Mouse (Mus musculus) intestine, embryonic 16.5 days (tissue): Measurements from ENCODE around the gene Slc15a1. TPM values are rescaled to one million over a fixed set of nuclear protein-coding genes. Genes with fewer than 3 reads are reported as not detected.

ENCODE experiments used
- ATAC-seq: fragments of 200-750 bp; cut with Nextera tagmentation; 2 replicates; pipeline ENCODE4 v1.8.0; 2017; ENCODE audit warnings: moderate TSS enrichment, moderate library complexity
- H3K27ac ChIP-seq: fragments of 300-500 bp; sonication (generic); 2 replicates; pipeline ENCODE4 v1.5.1; 2014; ENCODE audit warnings: mild to moderate bottlenecking, low read length
- H3K27me3 ChIP-seq: fragments of 300-500 bp; sonication (generic); replicated peaks from 2 replicates; pipeline ENCODE4 v1.6.1; 2014; ENCODE audit warnings: low read length, control low read depth, mixed read lengths; ENCODE audit not compliant: control insufficient read depth, insufficient read depth
- H3K36me3 ChIP-seq: fragments of 300-500 bp; sonication (generic); 2 replicates; pipeline ENCODE4 v1.6.1; 2014; ENCODE audit warnings: low read length, control low read depth; ENCODE audit not compliant: control insufficient read depth, insufficient read depth
- H3K4me1 ChIP-seq: fragments of 300-500 bp; sonication (generic); 2 replicates; pipeline ENCODE4 v1.6.1; 2014; ENCODE audit warnings: low read length, control low read depth, mixed read lengths; ENCODE audit not compliant: control insufficient read depth, insufficient read depth
- H3K4me2 ChIP-seq: fragments of 300-500 bp; sonication (generic); 2 replicates; pipeline ENCODE4 v1.6.1; 2014; ENCODE audit warnings: low read depth, low read length, control low read depth
- H3K4me3 ChIP-seq: fragments of 300-500 bp; sonication (generic); 2 replicates; pipeline ENCODE4 v1.5.1; 2014; ENCODE audit warnings: mild to moderate bottlenecking, low read length
- H3K9ac ChIP-seq: fragments of 300-500 bp; sonication (generic); 2 replicates; pipeline ENCODE4 v1.6.1; 2014; ENCODE audit warnings: low read depth, low read length
- H3K9me3 ChIP-seq: fragments of 300-500 bp; sonication (generic); 2 replicates; pipeline ENCODE4 v1.6.1; 2016; ENCODE audit warnings: low read length, control low read depth; ENCODE audit not compliant: control insufficient read depth
- WGBS: fragments of 180-500 bp; shearing (Covaris S2); extraction: QIAGEN DNeasy Blood & Tissue Kit; methylation state at CpG from one replicate; pipeline ENCODE4 v1.1.7; 2014; 5-methylcytosine and 5-hydroxymethylcytosine counted together
- polyA plus RNA-seq: library from polyadenylated mRNA; unstranded; fragments of >200 nt; fragmentation: Nextera tagmentation; extraction: Ambion mirVana; gene quantifications from 2 replicates; pipeline ENCODE4 v1.2.1, GENCODE M21; 2015

The Slc15a1 gene
- polyA plus RNA-seq, 1 experiment from 2014 or later, result 12.6 TPM

GRCm38 (mm10) chr14:121497800-121498199, 7.3 kb downstream of the Slc15a1 start:
- H3K27me3 ChIP-seq, result no peaks in the 10 kb centered on the region
- ATAC-seq, result peak; percentile 62
- peak overlapping the region; percentile 38; the same call in 1 of the 2 replicates for H3K27ac ChIP-seq
- H3K9ac ChIP-seq, result no peak overlapping the region
- WGBS, result 59% methylated on average over 1 of the region's 1 CpGs
- H3K4me1 ChIP-seq, result peaks cover 4% of the 10 kb centered on the region
- H3K36me3 ChIP-seq, result no peaks in the 10 kb centered on the region
- H3K4me3 ChIP-seq, result no peak overlapping the region
- H3K9me3 ChIP-seq, result no peaks in the 10 kb centered on the region
- no peak overlapping the region for H3K4me2 ChIP-seq

- no peak overlapping the region for H3K9ac ChIP-seq
- no peaks in the 10 kb centered on the region for H3K9me3 ChIP-seq
- no peak for ATAC-seq
- H3K4me2 ChIP-seq, result no peak overlapping the region
- no peaks in the 10 kb centered on the region for H3K36me3 ChIP-seq
- WGBS, result 82% methylated on average over 4 of the region's 4 CpGs
- no peak overlapping the region for H3K27ac ChIP-seq
- H3K27me3 ChIP-seq, result no peaks in the 10 kb centered on the region
- H3K4me1 ChIP-seq, result peaks cover 12% of the 10 kb centered on the region
- H3K4me3 ChIP-seq, result no peak overlapping the region
Measured at GRCm38 (mm10) chr14:121495741-121496140, 9.3 kb downstream of the Slc15a1 start.

GRCm38 (mm10) chr14:121495120-121495519, 9.9 kb downstream of the Slc15a1 start:
- Histone ChIP-seq H3K36me3 (no peaks in the 10 kb centered on the region), H3K9ac (no peak overlapping the region), H3K27ac (no peak overlapping the region), H3K4me2 (no peak overlapping the region), H3K4me3 (no peak overlapping the region), H3K9me3 (no peaks in the 10 kb centered on the region), H3K4me1 (peaks cover 12% of the 10 kb centered on the region), H3K27me3 (no peaks in the 10 kb centered on the region)
- 77% methylated on average over 2 of the region's 2 CpGs for WGBS
- ATAC-seq, result no peak

- Histone ChIP-seq H3K9ac (no peak overlapping the region), H3K4me1 (peaks cover 12% of the 10 kb centered on the region), H3K27ac (peak overlapping the region; percentile 88), H3K4me2 (peak overlapping the region; percentile 30; the same call in 1 of the 2 replicates), H3K27me3 (no peaks in the 10 kb centered on the region), H3K36me3 (no peaks in the 10 kb centered on the region), H3K9me3 (no peaks in the 10 kb centered on the region), H3K4me3 (no peak overlapping the region)
- ATAC-seq, result peak; percentile 62
- 38% methylated on average over 2 of the region's 2 CpGs for WGBS
Measured at GRCm38 (mm10) chr14:121494238-121494637, 10.8 kb downstream of the Slc15a1 start.

GRCm38 (mm10) chr14:121493712-121494111, 11.3 kb downstream of the Slc15a1 start:
- Histone ChIP-seq H3K9ac (no peak overlapping the region), H3K36me3 (no peaks in the 10 kb centered on the region), H3K4me2 (no peak overlapping the region), H3K27ac (peak overlapping the region; percentile 67), H3K9me3 (no peaks in the 10 kb centered on the region), H3K4me3 (no peak overlapping the region), H3K27me3 (no peaks in the 10 kb centered on the region), H3K4me1 (peaks cover 12% of the 10 kb centered on the region)
- WGBS, result 50% methylated on average over 3 of the region's 3 CpGs
- peak; percentile 91 for ATAC-seq

- no peak overlapping the region for H3K4me3 ChIP-seq
- no peaks in the 10 kb centered on the region for H3K27me3 ChIP-seq
- no peaks in the 10 kb centered on the region for H3K36me3 ChIP-seq
- WGBS, result 31% methylated on average over 8 of the region's 8 CpGs
- H3K27ac ChIP-seq, result no peak overlapping the region
- 0 out of 2 replicates have a peak overlapping the region, but pooled peaks have one; percentile 21 for H3K9ac ChIP-seq
- no peak overlapping the region for H3K4me2 ChIP-seq
- peaks cover 12% of the 10 kb centered on the region for H3K4me1 ChIP-seq
- no peaks in the 10 kb centered on the region for H3K9me3 ChIP-seq
- no peak for ATAC-seq
Measured at GRCm38 (mm10) chr14:121492328-121492727, 12.7 kb downstream of the Slc15a1 start.

- Histone ChIP-seq H3K4me3 (no peak overlapping the region), H3K9ac (no peak overlapping the region), H3K36me3 (no peaks in the 10 kb centered on the region), H3K27me3 (no peaks in the 10 kb centered on the region), H3K27ac (no peak overlapping the region), H3K9me3 (no peaks in the 10 kb centered on the region), H3K4me1 (no peaks in the 10 kb centered on the region), H3K4me2 (no peak overlapping the region)
- WGBS, result 93% methylated on average over 1 of the region's 1 CpGs
- ATAC-seq, result no peak
Measured at GRCm38 (mm10) chr14:121485722-121486121, 19.3 kb downstream of the Slc15a1 start.

GRCm38 (mm10) chr14:121484436-121484835, 20.6 kb downstream of the Slc15a1 start:
- H3K4me1 ChIP-seq, result no peaks in the 10 kb centered on the region

GRCm38 (mm10) chr14:121482181-121482580, 22.9 kb downstream of the Slc15a1 start:
- Histone ChIP-seq H3K4me2 (no peak overlapping the region), H3K36me3 (no peaks in the 10 kb centered on the region), H3K9me3 (no peaks in the 10 kb centered on the region), H3K4me3 (no peak overlapping the region), H3K9ac (no peak overlapping the region), H3K27ac (no peak overlapping the region), H3K27me3 (no peaks in the 10 kb centered on the region), H3K4me1 (no peaks in the 10 kb centered on the region)
- WGBS, result 74% methylated on average over 7 of the region's 7 CpGs
- no peak for ATAC-seq

More at GRCm38 (mm10) chr14:121484436-121484835, 20.6 kb downstream of the Slc15a1 start:
- no peaks in the 10 kb centered on the region for H3K27me3 ChIP-seq
- H3K9me3 ChIP-seq, result no peaks in the 10 kb centered on the region
- H3K4me2 ChIP-seq, result no peak overlapping the region
- no peak overlapping the region for H3K4me3 ChIP-seq
- no peaks in the 10 kb centered on the region for H3K36me3 ChIP-seq
- H3K27ac ChIP-seq, result no peak overlapping the region
- ATAC-seq, result no peak
- 86% methylated on average over 3 of the region's 3 CpGs for WGBS
- H3K9ac ChIP-seq, result no peak overlapping the region

- H3K4me3 ChIP-seq, result no peak overlapping the region
- WGBS, result 91% methylated on average over 2 of the region's 2 CpGs
Measured at GRCm38 (mm10) chr14:121481591-121481990, 23.5 kb downstream of the Slc15a1 start.

More at GRCm38 (mm10) chr14:121481591-121481990, 23.5 kb downstream of the Slc15a1 start:
- Histone ChIP-seq H3K36me3 (no peaks in the 10 kb centered on the region), H3K4me2 (no peak overlapping the region), H3K4me1 (no peaks in the 10 kb centered on the region), H3K9me3 (no peaks in the 10 kb centered on the region), H3K27me3 (no peaks in the 10 kb centered on the region), H3K9ac (no peak overlapping the region), H3K27ac (no peak overlapping the region)
- no peak for ATAC-seq
